Mouse (Mus musculus): Measurements from ENCODE around the gene Tenm2. TPM values are rescaled to one million over a fixed set of nuclear protein-coding genes. Genes with fewer than 3 reads are reported as not detected.
A peak's percentile ranks its signal among the peaks of the same experiment; 100 is the strongest.

The Tenm2 gene
- polyA plus RNA-seq, 1 experiment from 2014 or later = 0.28 TPM

DNA sequence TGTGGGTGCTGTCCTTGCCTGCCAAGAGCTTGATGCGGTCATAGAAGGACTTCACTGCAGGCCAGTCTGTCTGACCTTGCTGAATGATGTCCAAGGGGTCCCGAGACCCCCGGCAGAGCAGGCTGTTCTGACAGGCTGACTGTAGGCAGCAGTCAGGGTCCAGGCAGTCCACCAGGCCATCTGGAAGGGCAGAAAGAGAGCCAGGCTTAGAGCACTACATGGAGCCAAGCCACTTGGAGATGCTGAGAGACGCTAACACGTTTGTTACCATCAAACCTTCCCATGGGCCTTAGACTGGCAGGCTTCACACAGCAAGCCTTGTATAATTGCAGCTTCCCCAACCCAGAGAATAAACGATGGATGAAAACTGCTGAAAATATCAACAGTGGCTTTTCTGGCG lies 1157.4 kb downstream of the Tenm2 start:
- Histone ChIP-seq H3K4me2 (no peak overlapping the region), H3K9ac (no peak overlapping the region), H3K9me3 (ENCODE audit: low read depth, low read length) (no peaks in the 10 kb centered on the region), H3K27me3 (ENCODE audit: insufficient read depth, low read length) (no peaks in the 10 kb centered on the region), H3K4me3 (ENCODE audit: low read depth, low read length) (no peak overlapping the region), H3K36me3 (ENCODE audit: insufficient read depth) (no peaks in the 10 kb centered on the region), H3K4me1 (ENCODE audit: insufficient read depth) (no peaks in the 10 kb centered on the region), H3K27ac (ENCODE audit: low read depth) (no peak overlapping the region)
- DNase-seq = no peak
- 75% methylated on average over 7 of the region's 7 CpGs for WGBS
- no peak for TF ChIP-seq CTCF (IDR thresholded peaks at IDR 0.05; ENCODE audit: low read depth)
- ATAC-seq (ENCODE audit: insufficient read depth) = no peak

- H3K9me3 ChIP-seq (ENCODE audit: low read depth, low read length) = no peaks in the 10 kb centered on the region
- H3K4me3 ChIP-seq (ENCODE audit: low read depth, low read length) = no peak overlapping the region
- WGBS = 59% methylated on average over 8 of the region's 8 CpGs
- H3K27ac ChIP-seq (ENCODE audit: low read depth) = no peak overlapping the region
- no peak overlapping the region for H3K9ac ChIP-seq
- no peaks in the 10 kb centered on the region for H3K27me3 ChIP-seq (ENCODE audit: insufficient read depth, low read length)
- DNase-seq (peak; percentile 26), ATAC-seq (ENCODE audit: insufficient read depth) (no peak)
- no peaks in the 10 kb centered on the region for H3K4me1 ChIP-seq (ENCODE audit: insufficient read depth)
- no peak overlapping the region for H3K4me2 ChIP-seq
- no peaks in the 10 kb centered on the region for H3K36me3 ChIP-seq (ENCODE audit: insufficient read depth)
- no peak for TF ChIP-seq CTCF (IDR thresholded peaks at IDR 0.05; ENCODE audit: low read depth)
Measured at GRCm38 (mm10) chr11:36074015-36074567, 1161.7 kb downstream of the Tenm2 start.

DNA sequence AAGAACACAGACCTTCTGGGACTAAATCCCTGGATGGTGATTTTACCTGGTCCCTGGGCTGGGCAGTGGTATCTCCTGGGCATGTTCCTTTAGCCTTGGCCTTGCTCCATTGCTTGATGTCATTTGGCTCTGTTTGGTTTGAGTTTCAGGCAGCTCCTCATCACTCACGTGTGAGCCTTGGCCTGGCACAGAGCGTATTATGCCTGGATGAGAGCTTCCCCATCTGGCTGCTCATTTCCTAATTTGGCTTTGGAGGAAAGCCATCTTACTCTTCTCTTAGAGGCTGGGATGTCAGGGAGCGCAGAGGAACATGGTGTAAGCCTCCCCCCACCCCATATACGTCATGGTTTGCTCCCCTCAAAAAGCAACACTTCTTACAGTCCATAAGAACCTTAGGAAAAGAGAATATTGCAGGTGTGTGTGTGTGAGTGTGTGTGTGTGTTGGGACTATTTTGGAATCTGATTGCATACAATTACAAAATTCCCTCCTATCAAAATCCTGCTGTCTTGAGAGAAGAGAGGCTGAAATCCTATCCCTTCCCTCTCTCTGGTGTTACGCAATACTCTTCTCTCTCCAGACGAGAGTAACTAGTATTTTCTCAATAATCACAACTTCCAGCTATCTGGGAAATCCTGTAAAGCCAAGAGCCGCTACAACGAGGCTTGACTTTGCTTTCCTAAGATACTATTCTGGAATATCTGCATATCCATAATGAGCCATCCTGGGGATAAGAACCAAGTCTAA lies 1162.5 kb downstream of the Tenm2 start:
- H3K27me3 ChIP-seq (ENCODE audit: insufficient read depth, low read length) = no peaks in the 10 kb centered on the region
- no peak for TF ChIP-seq CTCF (IDR thresholded peaks at IDR 0.05; ENCODE audit: low read depth)
- no peaks in the 10 kb centered on the region for H3K4me1 ChIP-seq (ENCODE audit: insufficient read depth)
- H3K9me3 ChIP-seq (ENCODE audit: low read depth, low read length) = no peaks in the 10 kb centered on the region
- no peak overlapping the region for H3K27ac ChIP-seq (ENCODE audit: low read depth)
- no peaks in the 10 kb centered on the region for H3K36me3 ChIP-seq (ENCODE audit: insufficient read depth)
- no peak overlapping the region for H3K4me2 ChIP-seq
- H3K9ac ChIP-seq = no peak overlapping the region
- DNase-seq (peak; percentile 57), ATAC-seq (ENCODE audit: insufficient read depth) (peak; percentile 78; the same call in 1 of the 2 replicates)
- no peak overlapping the region for H3K4me3 ChIP-seq (ENCODE audit: low read depth, low read length)
- 55% methylated on average over 8 of the region's 8 CpGs for WGBS

GRCm38 (mm10) chr11:36072646-36073045 lies 1163.1 kb downstream of the Tenm2 start:
- peak; percentile 28; the same call in 1 of the 2 replicates for ATAC-seq (ENCODE audit: insufficient read depth)
- no peak for TF ChIP-seq CTCF (IDR thresholded peaks at IDR 0.05; ENCODE audit: low read depth)
- H3K4me2 ChIP-seq = no peak overlapping the region

DNA sequence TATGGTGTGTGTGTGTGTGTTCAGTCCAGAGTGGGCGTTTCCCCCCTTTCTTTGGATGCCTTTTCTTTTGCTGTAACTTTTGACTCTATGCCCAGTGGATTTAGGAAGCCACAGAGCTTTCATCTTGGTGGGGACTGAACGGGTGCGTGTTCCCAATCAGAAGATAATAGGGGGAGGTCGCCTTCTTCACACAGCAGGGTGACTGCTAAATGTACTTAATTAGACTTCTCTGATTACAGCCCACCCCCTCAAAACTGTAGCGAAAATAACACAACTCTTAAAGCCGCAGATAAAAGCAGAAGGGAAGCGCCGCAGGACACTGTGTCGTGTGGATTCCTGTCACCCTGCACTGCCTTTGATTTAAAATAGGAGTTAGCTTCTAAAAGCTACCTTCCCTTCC lies 1163.7 kb downstream of the Tenm2 start:
- DNase-seq (peak; percentile 42), ATAC-seq (ENCODE audit: insufficient read depth) (no peak)
- Histone ChIP-seq H3K9me3 (ENCODE audit: low read depth, low read length) (no peaks in the 10 kb centered on the region), H3K36me3 (ENCODE audit: insufficient read depth) (no peaks in the 10 kb centered on the region), H3K27ac (ENCODE audit: low read depth) (no peak overlapping the region), H3K27me3 (ENCODE audit: insufficient read depth, low read length) (no peaks in the 10 kb centered on the region), H3K4me2 (no peak overlapping the region), H3K9ac (no peak overlapping the region), H3K4me3 (ENCODE audit: low read depth, low read length) (no peak overlapping the region), H3K4me1 (ENCODE audit: insufficient read depth) (no peaks in the 10 kb centered on the region)
- TF ChIP-seq CTCF (IDR thresholded peaks at IDR 0.05; ENCODE audit: low read depth) = no peak
- 50% methylated on average over 9 of the region's 9 CpGs for WGBS

More at GRCm38 (mm10) chr11:36072646-36073045, 1163.1 kb downstream of the Tenm2 start:
- WGBS = 77% methylated on average over 5 of the region's 5 CpGs
- H3K27ac ChIP-seq (ENCODE audit: low read depth) = no peak overlapping the region
- no peak for DNase-seq
- no peaks in the 10 kb centered on the region for H3K36me3 ChIP-seq (ENCODE audit: insufficient read depth)
- no peak overlapping the region for H3K4me3 ChIP-seq (ENCODE audit: low read depth, low read length)
- no peak overlapping the region for H3K9ac ChIP-seq
- H3K4me1 ChIP-seq (ENCODE audit: insufficient read depth) = no peaks in the 10 kb centered on the region
- no peaks in the 10 kb centered on the region for H3K9me3 ChIP-seq (ENCODE audit: low read depth, low read length)
- no peaks in the 10 kb centered on the region for H3K27me3 ChIP-seq (ENCODE audit: insufficient read depth, low read length)

- no peaks in the 10 kb centered on the region for H3K27me3 ChIP-seq (ENCODE audit: insufficient read depth, low read length)
- ATAC-seq (ENCODE audit: insufficient read depth) (no peak), DNase-seq (no peak)
- no peak overlapping the region for H3K27ac ChIP-seq (ENCODE audit: low read depth)
- H3K9ac ChIP-seq = no peak overlapping the region
- H3K36me3 ChIP-seq (ENCODE audit: insufficient read depth) = no peaks in the 10 kb centered on the region
- H3K9me3 ChIP-seq (ENCODE audit: low read depth, low read length) = no peaks in the 10 kb centered on the region
- no peak overlapping the region for H3K4me3 ChIP-seq (ENCODE audit: low read depth, low read length)
- no CpG with 5 or more reads among the region's 1 CpGs for WGBS
- H3K4me1 ChIP-seq (ENCODE audit: insufficient read depth) = no peaks in the 10 kb centered on the region
- H3K4me2 ChIP-seq = no peak overlapping the region
- TF ChIP-seq CTCF (IDR thresholded peaks at IDR 0.05; ENCODE audit: low read depth) = no peak
Measured at GRCm38 (mm10) chr11:36059325-36059843, 1176.4 kb downstream of the Tenm2 start.

DNA sequence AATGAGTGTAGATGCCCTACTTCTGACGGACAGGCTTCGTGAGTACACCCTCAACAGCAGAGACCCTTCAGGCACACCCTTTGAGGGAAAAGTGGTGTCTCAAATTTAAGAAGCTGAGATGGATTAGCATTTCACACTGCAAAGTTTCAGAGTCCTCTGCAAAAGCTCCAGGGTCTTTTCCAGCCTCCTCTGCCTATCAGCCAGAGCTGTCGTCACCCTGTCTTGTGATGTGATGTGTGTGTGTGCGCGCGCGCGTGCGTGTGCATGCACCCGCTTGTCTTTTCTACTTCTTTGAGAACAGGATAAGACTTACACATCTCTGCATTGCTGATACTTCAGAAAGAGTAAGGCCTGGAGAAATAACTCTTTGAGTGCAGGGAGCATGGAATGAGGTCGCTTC lies 1179.2 kb downstream of the Tenm2 start:
- DNase-seq (peak; percentile 68), ATAC-seq (ENCODE audit: insufficient read depth) (peak; percentile 68; the same call in 1 of the 2 replicates)
- Histone ChIP-seq H3K27me3 (ENCODE audit: insufficient read depth, low read length) (peaks cover 6% of the 10 kb centered on the region; the same call in 1 of the 2 replicates), H3K9ac (no peak overlapping the region), H3K36me3 (ENCODE audit: insufficient read depth) (no peaks in the 10 kb centered on the region), H3K4me2 (no peak overlapping the region), H3K9me3 (ENCODE audit: low read depth, low read length) (no peaks in the 10 kb centered on the region), H3K4me3 (ENCODE audit: low read depth, low read length) (no peak overlapping the region), H3K27ac (ENCODE audit: low read depth) (no peak overlapping the region), H3K4me1 (ENCODE audit: insufficient read depth) (no peaks in the 10 kb centered on the region)
- TF ChIP-seq CTCF (IDR thresholded peaks at IDR 0.05; ENCODE audit: low read depth) = no peak
- WGBS = 28% methylated on average over 11 of the region's 11 CpGs
